Mouse (Mus musculus) inflammation-experienced regulatory T-cells, adult 6 months (primary cell): ENCODE data around the gene Dstyk. TPM values are rescaled to one million over a fixed set of nuclear protein-coding genes. Genes with fewer than 3 reads are reported as not detected.
"Not testable (repeated sequence)": the region's sequence is repeated elsewhere in the genome, so short reads cannot be mapped to it uniquely, and the experiment has no call there.

Source experiments
- ATAC-seq: one replicate; pipeline ENCODE4 v1.8.0; 2017
- polyA plus RNA-seq, 3 experiments: library from polyadenylated mRNA; unstranded; fragments of 100-300 nt; shearing (Covaris generic); gene quantifications; one replicate each; pipeline ENCODE4 v1.2.1; 2017

The Dstyk gene
- polyA plus RNA-seq, 3 experiments from 2014 or later = 1.7 to 9.0 (median 5.9) TPM

DNA sequence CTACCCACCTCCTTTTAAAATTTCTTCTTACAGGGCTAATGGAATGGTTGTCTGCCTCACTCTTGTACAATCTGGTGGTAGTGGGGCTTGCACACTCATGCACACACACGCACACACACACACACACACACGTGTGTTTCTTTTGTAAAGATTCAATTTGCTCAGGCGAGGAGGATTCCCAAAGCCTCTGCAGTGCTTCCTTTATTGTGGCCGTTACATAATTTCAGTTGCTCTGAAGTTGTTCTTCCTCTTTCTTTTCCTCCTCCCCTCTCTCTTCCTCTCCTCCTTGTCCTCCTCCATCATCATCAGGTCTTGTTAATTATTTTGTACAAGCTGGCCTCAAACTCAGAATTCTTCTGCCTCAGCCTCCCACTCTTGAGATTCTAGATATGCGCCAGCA, 20.0 kb downstream of the Dstyk start:
- ATAC-seq = no peak

DNA sequence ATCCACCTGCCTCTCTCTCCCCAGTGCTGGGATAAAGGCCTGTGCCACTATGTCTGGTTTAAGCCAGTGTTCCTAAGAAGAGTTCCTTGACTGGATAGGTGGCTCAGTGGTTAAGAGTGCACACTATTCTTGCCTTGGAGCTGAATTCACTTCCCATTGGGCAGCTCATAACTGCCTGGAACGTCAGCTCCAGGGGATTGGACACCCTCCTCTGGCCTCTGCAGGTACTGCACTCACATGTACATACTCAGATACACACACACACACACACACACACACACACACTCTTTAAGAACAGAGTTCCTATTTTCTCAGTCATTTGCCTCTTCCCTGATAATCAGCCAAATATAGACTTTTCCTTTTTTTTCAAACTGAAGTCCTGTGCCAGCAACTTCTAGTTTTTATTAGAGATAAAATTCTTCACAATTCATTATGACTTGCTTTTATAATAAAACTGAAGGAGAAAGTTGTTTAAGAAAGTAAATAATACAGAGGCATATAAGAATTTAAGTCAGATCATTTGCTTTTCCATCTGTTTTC, 23.6 kb downstream of the Dstyk start:
- ATAC-seq = no peak

DNA sequence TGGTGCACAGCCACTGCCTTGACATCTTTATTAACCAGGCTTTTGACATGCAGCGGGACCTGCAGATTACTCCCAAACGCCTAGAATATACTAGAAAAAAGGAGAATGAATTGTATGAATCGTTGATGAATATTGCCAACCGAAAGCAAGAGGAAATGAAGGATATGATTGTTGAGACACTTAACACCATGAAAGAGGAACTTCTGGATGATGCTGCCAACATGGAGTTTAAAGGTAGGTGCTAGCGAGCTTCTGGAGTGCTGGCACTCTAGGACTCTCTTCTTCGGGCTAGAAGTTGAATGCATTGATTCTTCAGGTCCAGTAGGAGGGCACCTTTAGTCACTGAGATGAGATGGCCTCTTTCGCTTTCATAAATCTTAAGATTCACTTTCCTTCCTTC, 32.4 kb downstream of the Dstyk start:
- ATAC-seq = no peak

DNA sequence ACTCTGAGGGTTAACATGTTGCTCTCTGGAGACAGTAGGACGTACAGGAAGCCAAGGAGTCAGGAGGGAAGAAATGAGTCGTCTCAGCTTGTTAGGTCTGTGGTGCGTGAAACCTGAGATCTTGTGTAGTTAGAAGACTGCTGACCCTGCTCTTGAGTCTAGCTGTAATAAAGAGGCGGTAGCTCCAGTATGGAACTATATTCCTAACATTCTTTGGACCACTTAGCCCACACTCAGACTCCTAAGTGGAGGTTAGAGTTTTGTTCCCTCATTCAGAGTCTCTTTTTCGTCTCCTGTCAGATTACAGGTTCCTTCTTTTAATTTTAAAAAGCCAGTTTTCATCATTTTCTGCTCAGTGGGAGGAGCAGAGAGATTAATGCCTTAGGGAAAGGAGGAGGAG, 47.3 kb downstream of the Dstyk start:
- ATAC-seq = no peak

DNA sequence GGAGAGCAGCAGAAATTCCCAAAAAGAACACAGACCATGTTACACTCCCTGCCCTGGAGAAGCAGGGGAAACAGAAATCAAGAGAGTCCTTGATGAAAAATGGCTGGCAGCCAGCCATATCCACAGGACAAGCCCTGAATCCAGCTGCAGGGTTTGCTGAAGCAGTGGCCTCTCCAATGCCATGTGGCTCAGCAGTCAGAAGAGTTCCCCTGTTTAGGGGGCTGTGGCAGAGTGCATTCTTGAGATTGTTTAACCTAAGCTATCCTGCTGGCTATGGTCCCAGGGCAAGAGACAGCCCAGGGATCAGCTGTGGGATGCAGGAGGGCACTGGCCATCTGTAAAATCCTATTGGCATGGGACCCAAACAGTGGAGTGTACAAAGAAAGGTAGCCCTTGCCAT, 51.6 kb downstream of the Dstyk start:
- no peak for ATAC-seq

DNA sequence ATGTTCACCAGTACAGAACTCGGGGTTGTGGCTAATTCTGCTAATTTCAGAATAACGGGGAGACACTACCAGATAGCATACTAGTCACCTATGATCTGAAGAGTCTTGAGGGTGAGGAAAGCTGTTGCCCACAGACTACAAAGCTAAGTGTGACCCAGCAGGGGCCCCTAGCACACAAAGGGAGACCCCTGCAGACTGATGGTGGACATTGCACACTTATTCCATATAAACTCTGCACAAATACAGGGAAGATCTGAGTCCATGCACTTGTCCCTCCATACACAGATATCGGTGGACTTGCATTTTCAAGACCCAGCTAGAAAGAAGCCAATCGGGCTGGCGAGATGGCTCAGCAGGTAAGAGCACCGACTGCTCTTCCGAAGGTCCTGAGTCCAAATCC, 52.2 kb downstream of the Dstyk start:
- no peak for ATAC-seq

DNA sequence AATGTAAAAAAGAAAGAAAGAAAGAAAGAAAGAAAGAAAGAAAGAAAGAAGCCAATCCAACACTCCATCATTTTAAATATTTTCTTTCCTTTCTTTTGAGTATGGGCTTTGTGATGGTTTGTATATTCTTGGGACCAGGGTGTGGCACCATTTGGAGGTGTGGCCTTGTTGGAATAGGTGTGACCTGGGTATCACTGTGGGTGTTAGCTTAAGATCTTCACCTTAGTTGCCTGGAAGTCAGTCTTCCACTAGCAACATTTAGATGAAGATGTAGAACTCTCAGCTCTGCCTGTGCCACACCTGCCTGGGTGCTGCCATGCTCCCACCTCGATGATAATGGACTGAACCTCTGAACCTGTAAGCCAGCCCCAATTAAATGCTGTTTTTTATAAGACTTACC, 52.7 kb downstream of the Dstyk start:
- not testable (repeated sequence) for ATAC-seq

DNA sequence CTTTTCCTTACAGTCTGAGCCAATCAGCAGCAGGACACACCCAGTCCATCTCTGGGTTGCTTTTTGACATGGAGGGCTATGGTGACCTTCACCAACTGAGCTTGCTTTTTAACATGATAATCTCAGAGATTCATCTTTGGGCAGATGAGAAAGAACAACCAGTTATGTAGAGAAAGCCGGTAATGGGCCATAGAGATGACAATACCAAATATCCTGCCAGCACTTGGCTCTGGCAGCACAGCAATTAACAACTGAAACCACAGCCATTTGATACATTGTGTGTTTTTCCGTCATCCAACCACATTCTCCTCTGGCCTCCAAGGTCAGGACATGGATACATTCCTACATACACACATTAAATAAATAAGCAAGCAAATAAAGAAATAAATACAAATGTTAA, 53.7 kb downstream of the Dstyk start:
- no peak for ATAC-seq

DNA sequence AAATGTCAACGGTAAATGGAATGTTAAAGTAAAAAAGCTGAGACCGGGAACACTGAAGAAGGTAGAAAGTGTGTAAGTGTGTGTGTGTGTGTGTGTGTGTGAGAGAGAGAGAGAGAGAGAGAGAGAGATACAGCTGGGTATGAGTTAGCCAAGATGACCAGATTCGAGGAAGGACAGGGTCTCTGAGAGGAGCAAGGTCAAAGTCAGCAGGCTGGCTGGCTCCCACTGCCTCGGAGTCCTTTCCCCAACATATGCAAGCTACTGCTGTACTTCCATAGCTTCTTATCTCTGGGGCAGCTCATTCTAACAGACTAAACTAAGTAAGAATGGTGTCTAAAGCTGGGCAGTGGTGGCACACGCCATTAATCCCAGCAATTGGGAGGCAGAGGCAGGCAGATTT, 54.1 kb downstream of the Dstyk start:
- ATAC-seq = no peak

DNA sequence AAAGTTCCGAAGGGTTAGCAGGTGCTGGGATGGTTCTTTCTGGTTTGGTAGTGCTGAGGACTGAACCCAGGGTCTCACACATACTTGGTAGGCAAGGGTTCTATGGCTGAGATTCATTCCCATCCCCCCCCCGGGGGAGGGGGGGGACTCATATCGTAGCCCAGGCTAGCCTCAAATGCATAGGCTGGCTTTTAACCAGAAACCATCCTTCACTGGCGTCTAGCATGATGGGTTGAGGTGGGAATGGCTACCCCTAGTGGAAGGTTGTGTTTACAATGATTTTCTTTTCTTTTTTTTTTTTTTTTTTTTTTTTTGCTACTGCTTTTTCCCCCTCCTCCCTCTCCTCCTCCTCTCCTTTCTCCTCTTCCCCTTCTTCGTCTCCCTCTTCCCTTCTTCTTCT, 55.2 kb downstream of the Dstyk start:
- no peak for ATAC-seq

DNA sequence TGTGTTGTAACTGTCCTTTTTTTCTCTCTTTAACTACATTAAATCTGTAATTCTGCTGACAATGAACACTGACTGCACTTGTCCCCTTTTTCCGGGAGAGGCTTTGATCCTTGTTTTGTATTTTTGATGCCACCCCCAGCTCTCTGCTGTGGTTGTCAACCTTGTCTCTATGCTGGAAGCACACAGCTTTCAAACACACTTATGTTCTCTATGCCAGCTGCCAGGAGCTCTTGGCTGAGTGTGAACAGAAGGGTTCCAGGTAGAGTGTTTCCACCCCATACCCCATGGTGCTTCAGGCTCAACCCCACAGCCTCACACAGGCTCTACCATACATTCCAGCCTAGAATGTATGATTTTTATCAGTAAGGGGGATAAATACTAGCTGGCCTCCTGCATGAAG, 57.1 kb downstream of the Dstyk start:
- ATAC-seq = no peak

DNA sequence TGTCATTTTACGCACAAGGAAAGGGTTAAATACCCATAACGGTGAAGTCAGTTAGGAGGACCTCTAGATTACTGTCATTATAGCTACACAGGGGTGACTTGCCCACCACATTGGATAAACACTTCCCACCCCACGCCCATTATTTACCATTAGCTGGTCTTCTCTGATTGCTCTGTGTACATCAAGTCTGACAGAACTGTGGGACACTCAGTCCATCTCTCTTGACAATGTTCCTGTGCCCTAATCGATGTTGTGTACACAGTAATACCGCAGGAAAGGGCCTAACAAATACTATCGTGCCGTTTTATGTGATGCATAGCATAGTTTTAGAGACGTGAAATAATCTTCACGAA, 59.2 kb downstream of the Dstyk start:
- peak; percentile 46 for ATAC-seq

DNA sequence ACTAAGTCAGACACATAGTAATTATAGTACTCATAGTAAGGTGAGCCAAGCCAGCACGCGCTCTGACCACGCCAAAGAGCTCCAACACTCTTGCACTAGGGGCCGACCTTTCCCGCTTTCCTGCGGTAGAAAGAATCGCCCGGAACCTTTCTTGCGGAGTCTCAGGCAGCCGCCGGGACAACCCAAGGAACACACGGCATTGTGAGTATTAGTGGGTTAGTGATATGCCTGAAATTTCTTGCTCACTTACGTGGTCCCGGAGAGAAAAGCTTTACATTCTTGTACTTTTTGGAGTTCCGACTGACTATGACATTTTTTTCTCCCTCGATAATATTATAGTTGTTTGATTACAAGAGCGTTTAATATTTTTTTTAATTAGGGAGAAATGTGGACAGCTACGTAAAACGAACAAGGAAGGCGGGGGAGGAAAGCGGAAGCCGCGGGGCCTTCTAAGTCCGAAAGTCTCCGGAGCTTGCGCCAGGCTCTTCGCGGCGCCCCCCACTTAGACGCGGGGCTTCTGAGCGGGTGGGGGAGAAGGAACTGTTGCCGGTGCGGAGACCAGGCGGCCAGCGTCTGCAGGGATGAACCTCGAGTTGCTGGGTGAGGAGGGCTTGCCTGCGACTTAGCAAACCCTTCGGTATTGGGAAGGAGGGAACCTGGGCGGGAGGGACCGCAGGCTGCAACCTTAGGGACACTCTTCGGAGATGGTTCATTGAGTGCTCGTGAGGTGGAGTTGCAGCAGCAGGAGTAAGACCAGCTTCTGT, 59.8 kb downstream of the Dstyk start, which contains the start of gene Rbbp5:
Rbbp5 (plus strand) TSS at position 438 of the 764 bp plus-strand sequence.
- peak; percentile 86 for ATAC-seq

DNA sequence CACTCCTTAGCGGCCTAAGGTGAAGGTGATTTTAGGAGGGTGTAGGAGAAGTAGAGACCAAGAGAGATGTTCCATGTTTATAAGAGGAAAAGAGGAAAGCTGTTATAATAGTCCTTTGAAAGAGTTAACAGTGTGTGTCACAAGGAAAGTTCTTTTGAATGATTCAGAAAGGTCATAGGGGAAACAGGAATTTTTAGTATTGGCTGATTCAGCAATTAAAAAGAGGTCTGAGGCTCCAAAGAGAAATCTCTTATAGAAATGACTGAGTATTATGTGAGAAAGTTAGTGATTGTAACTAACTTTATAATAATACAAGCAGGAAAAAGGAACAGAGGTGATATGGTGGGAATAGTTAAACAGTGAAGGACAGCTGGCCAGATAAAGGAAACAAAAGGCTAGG, 62.1 kb downstream of the Dstyk start:
- ATAC-seq = no peak

DNA sequence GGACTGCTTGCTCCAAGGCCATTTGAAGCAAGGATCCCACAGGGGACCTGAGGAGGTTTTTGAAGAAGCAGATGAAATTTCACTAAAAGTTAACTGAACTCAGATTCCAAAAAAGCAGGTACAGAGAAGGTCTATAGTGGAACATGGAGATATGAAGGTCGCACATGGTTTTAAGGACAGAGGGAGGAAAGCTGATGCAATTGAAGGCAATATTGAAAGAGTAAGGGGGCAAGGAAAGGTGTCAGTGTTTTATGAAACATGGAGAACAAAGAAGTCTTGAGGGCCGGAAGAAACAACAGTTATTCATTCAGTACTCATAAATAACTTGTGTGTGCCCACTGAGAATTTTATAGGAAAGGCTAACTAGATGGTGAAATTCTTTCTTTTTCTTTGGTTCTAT, 64.3 kb downstream of the Dstyk start:
- no peak for ATAC-seq

DNA sequence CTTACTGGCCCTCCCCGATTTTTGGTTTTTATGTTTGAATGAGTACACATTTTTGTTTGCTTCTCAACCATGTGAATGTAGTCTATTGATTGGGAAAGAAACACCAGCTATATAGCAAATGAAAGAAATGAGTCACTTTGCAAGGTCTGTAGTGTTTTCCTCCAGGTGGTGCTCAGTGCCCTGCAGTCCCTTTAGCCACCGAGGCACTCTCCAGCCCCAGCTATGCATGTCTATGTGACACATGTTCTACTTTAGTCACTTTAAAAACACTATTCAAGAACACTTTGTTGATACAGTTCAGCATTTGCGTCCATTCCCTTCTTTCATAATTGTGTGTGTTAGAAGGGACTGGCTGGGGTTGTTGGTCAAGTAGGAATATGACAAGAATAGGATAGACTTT, 65.9 kb downstream of the Dstyk start:
- no peak for ATAC-seq

DNA sequence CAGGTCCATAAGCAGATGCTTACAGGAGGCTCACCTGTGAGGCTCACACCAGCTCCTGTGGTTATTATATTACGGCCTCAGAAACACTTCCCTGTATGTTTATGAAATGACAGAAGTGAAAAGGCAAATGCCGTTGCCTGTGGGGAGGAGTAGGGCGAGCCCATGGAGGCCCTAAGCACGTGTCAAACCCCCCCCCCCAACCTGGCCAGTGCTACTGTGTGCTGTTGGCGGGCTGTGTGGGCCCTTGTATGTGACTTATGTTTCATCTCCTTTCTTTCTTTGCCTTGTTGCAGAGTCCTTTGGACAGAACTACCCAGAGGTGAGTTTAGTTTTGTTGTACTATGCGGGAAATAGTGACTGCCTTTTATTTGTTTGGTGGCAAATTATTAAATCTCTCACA, 66.4 kb downstream of the Dstyk start:
- no peak for ATAC-seq

DNA sequence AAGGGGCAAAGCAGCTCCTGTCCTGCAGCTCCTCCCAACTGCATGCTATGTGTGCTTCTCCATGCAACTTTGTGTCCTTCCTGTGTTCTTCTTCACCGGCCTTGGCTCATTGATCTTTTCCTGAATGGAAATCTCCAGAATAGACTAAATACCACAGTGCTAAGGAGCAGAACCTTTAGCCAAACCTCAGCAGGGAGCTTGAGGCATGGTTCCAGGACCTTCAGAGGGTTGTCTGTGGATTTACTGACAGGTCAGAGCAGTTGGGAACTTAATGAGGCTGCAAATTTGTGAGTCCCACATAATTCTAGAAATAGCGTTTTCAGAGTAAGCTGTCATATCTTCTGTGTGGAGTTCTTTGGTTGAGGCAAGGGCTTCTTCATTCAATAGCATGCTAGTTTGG, 83.2 kb downstream of the Dstyk start:
- ATAC-seq = no peak

DNA sequence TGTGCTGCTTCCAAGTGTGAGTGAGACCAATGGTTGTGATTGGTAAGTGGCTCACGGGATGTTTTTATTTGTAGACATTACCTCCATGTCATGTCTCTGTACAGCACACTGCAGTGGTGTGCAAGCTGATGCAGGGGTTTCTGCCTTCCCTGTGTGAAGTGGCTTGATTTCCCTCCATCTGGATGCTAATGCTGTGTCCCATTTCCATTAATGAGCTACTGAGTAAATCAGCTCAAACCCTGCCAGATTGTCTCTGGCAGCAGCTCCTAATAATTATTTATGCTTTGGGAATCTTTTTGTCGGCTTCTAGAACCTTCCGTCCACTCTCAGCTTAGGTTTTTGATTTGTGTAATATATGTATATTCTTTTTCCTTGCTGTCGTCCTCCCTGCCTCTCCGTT, 87.8 kb downstream of the Dstyk start:
- no peak for ATAC-seq

DNA sequence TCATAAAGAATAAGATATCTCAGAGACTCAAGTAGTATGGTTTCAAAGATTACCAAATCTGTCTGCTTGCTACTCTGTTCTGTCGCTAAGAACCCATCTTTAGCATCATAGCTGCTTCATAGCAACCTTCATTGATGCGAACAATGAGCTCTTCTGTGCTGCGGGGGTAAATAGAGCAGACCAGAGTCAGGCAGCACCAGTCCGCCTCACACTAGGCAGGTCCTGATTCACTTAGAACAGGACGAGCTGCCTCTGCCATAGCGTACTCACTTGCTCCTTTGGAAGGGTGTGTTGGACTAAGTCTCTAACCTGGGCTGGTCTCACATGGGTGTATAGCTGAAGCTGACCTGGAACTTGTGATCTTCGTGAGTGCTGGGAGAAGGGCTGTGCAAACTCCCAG, 88.7 kb downstream of the Dstyk start, which contains the start of gene Tmem81:
Tmem81 (plus strand) TSS at position 173 of the 400 bp plus-strand sequence.
- no peak for ATAC-seq

DNA sequence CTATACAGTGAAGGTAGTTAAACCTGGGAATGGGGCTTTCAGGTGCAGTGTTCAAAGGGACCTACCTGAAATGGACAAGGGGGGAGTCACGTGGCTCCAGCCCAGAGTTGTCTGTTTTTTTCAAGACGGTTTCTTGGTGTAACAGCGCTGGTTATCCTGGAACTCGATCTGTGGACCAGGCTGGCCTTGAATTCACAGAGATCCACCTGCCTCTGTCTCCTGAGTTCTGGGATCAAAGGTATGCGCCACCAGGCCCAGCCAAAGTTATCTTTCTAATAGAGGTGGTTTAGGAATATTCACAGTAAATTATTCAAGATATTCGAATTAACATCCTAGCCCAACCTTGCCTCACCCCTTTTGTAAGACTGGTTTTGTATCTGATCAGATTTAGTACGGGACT, 89.3 kb downstream of the Dstyk start:
- no peak for ATAC-seq

DNA sequence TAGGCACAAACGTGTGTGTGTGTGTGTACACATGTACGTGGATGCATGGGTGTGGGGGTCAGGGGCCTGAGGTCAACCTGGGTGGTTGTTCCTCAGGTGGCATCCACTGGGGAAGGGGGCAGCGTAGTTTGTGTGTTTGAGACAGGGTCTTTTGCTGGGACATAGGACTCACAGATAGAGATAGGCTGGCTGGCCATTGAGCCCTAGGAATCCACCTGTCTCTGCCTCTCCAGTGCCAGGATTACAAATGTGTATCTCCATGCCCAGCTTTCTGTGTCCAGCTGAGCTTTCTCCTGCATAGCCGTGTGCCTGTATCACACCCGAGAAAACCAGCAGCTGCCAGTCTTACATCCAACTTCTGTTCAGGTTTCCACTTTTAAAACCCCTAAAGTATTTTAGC, 92.4 kb downstream of the Dstyk start:
- no peak for ATAC-seq

DNA sequence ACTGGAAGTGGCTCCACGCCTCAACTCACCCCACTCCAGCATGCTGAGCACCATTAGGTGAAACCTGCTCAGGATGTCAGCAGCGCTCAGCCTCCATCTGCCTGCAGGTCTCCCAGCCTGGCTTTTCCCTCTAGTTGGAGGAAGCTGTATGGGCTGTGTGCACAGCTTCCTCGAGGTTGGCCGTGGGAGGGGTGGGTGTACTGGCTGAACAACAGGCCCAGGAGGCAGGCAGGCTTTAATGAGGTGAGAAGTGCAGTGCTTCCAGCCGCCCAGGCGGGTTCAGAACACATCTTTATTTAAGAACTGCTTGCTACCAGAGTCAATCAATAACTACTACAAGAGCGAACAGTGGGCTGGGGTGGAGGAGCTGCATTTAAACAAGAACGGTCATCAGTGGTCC, 94.2 kb downstream of the Dstyk start:
- no peak for ATAC-seq

DNA sequence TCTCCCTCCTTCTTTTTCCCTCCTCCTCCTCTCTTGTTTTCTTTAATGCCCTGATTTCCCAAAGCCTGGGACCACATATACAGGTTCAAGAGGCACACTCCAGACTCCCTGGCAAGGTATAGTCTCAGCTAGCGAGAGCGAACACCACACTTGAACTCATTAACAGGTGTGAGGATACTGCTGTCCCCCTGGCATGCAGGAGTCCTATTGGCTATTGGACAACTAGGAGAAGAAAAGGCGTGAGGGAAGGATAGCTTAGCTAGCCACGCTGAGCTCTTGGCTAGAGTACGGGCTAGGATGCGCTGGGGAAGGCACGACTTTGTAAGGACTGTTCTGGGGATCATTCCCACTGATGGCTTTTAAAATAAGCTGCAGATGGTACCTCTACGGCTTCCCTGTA, 94.8 kb downstream of the Dstyk start:
- no peak for ATAC-seq

DNA sequence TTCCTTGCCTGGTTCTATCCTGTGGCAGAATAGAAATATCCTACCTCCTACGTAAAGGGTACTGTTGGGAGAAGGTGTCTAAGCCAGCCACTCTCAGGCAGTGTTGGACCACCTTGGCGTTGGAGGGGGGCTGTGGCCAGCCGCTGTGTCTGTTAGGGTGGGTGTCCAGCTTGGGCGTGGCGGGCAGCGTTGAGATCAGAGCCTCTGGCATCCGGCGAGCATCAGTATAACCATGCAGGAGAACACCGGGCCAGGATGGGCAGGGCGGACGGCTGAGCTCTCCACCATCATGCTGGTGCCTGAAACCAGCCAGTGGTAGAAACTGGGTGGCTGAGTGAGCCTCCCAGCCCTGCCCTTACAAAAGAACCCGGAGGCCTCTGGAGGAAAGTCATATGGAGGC, 98.0 kb downstream of the Dstyk start:
- ATAC-seq = no peak
